Mouse (Mus musculus) thymus, adult 2 months (tissue): ENCODE results near the gene Smg6.

ENCODE experiments used
- CTCF ChIP-seq: fragments of 200-500 bp; IDR thresholded peaks from 2 replicates; pipeline ENCODE4 v1.5.1; 2012; ENCODE audit warnings: mild to moderate bottlenecking, control low read depth, low read length, moderate library complexity, borderline replicate concordance; ENCODE audit not compliant: control insufficient read depth, poor library complexity, insufficient read depth; ENCODE audit errors: extremely low read depth
- POLR2A ChIP-seq: fragments of 200-500 bp; IDR thresholded peaks from 2 replicates; pipeline ENCODE4 v1.6.1; 2012; ENCODE audit warnings: mild to moderate bottlenecking, low read length, control low read depth, moderate library complexity; ENCODE audit not compliant: control insufficient read depth, poor library complexity, insufficient read depth; ENCODE audit errors: extremely low read depth

- TF ChIP-seq POLR2A (0 out of 2 replicates have a peak, but pooled peaks have one; percentile 26), CTCF (no peak)
These were observed 247.6 kb downstream of the Smg6 start for GRCm38 (mm10) chr11:75173095-75173798.
